Mouse (Mus musculus) liver, adult 2 months (tissue): Measurements from ENCODE around the gene Ninj1.

Experiments used
- CTCF ChIP-seq: fragments of 200-500 bp; IDR thresholded peaks from 2 replicates; pipeline ENCODE4 v1.5.1; 2011; ENCODE audit warnings: low read depth, low read length, control low read depth
- POLR2A ChIP-seq: fragments of 200-500 bp; IDR thresholded peaks from 2 replicates; pipeline ENCODE4 v1.6.1; 2011; ENCODE audit warnings: low read length, control low read depth; ENCODE audit not compliant: insufficient read depth; ENCODE audit errors: extremely low read depth

GRCm38 (mm10) chr13:49162722-49163121, 24.6 kb upstream of the Ninj1 start:
- TF ChIP-seq CTCF, result no peak
- no peak for TF ChIP-seq POLR2A
